Mouse (Mus musculus) liver, embryonic 14.5 days (tissue): Measurements from ENCODE around the gene Kirrel3. TPM values are rescaled to one million over a fixed set of nuclear protein-coding genes. Genes with fewer than 3 reads are reported as not detected.

ENCODE experiments used
- ATAC-seq: fragments of 200-750 bp; cut with Nextera tagmentation; 2 replicates; pipeline ENCODE4 v1.8.0; 2017; ENCODE audit warnings: moderate number of reproducible peaks, mild to moderate bottlenecking, moderate library complexity; ENCODE audit not compliant: insufficient read depth
- DNase-seq, 3 experiments: peaks; one replicate each; pipeline ENCODE4 v3.0.0-alpha.2; 2012 to 2013; ENCODE audit warnings: low read depth in 3 of 3, low spot score in 3 of 3
- H3K27ac ChIP-seq: fragments of 300-500 bp; sonication (generic); 2 replicates; pipeline ENCODE4 v1.5.1; 2014; ENCODE audit warnings: moderate library complexity, mild to moderate bottlenecking, control low read depth, inconsistent platforms
- H3K27me3 ChIP-seq: fragments of 300-500 bp; sonication (generic); 2 replicates; pipeline ENCODE4 v1.6.1; 2014; ENCODE audit warnings: mild to moderate bottlenecking, low read length, moderate library complexity; ENCODE audit not compliant: control insufficient read depth, insufficient read depth
- H3K36me3 ChIP-seq: fragments of 300-500 bp; sonication (generic); replicated peaks from 2 replicates; pipeline ENCODE4 v1.6.1; 2014; ENCODE audit warnings: low read depth; ENCODE audit not compliant: control insufficient read depth, insufficient read depth
- H3K4me1 ChIP-seq, 2 experiments: fragments of 200-500 bp in 1 of 2; fragments of 300-500 bp in 1 of 2; sonication (generic) in 1 of 2; replicated peaks; 2 replicates each; pipeline ENCODE4 v1.6.1; 2012 to 2014; ENCODE audit warnings: antibody characterized with exemption in 1 of 2, inconsistent platforms in 1 of 2, low read length in 1 of 2; ENCODE audit not compliant: control insufficient read depth in 2 of 2, insufficient read depth in 2 of 2
- H3K4me2 ChIP-seq: fragments of 300-500 bp; sonication (generic); 2 replicates; pipeline ENCODE4 v1.6.1; 2014; ENCODE audit warnings: low read depth, mild to moderate bottlenecking, control low read depth, moderate library complexity
- H3K4me3 ChIP-seq, 2 experiments: fragments of 200-500 bp in 1 of 2; fragments of 300-500 bp in 1 of 2; sonication (generic) in 1 of 2; 2 replicates each; pipeline ENCODE4 v1.5.1; 2012 to 2014; ENCODE audit warnings: low read depth in 2 of 2, low read length in 2 of 2, mild to moderate bottlenecking in 2 of 2, control low read depth in 1 of 2, inconsistent platforms in 1 of 2, moderate library complexity in 1 of 2; ENCODE audit not compliant: insufficient read depth in 1 of 2
- H3K9ac ChIP-seq: fragments of 300-500 bp; sonication (generic); replicated peaks from 2 replicates; pipeline ENCODE4 v1.6.1; 2014; ENCODE audit warnings: mild to moderate bottlenecking, control low read depth, moderate library complexity
- H3K9me3 ChIP-seq: fragments of 300-500 bp; sonication (generic); 2 replicates; pipeline ENCODE4 v1.6.1; 2016; ENCODE audit warnings: low read length, mixed read lengths; ENCODE audit not compliant: control insufficient read depth
- CTCF ChIP-seq: IDR thresholded peaks from 2 replicates; pipeline ENCODE4 v1.5.1; 2016; ENCODE audit warnings: antibody characterized with exemption, low read depth, control low read depth
- EP300 ChIP-seq: IDR thresholded peaks from 2 replicates; pipeline ENCODE4 v1.6.1; 2016; ENCODE audit warnings: antibody characterized with exemption, low read depth
- WGBS: fragments of 180-500 bp; shearing (Covaris S2); extraction: QIAGEN DNeasy Blood & Tissue Kit; methylation state at CpG from one replicate; pipeline ENCODE4 v1.1.7; 2014; ENCODE audit not compliant: insufficient replicate concordance; 5-methylcytosine and 5-hydroxymethylcytosine counted together
- polyA plus RNA-seq, 2 experiments: library from polyadenylated mRNA; depleted of rRNA in 1 of 2; stranded (reverse) in 1 of 2; unstranded in 1 of 2; fragments of >200 nt; fragmentation: Nextera tagmentation in 1 of 2; extraction: Ambion mirVana in 1 of 2; gene quantifications; 2 replicates each; pipeline versions ENCODE4 v1.2.1 to v1.2.3; 2012 to 2014

Gene Kirrel3
- polyA plus RNA-seq, 2 experiments = 0.08 TPM; not detected in 1

DNA sequence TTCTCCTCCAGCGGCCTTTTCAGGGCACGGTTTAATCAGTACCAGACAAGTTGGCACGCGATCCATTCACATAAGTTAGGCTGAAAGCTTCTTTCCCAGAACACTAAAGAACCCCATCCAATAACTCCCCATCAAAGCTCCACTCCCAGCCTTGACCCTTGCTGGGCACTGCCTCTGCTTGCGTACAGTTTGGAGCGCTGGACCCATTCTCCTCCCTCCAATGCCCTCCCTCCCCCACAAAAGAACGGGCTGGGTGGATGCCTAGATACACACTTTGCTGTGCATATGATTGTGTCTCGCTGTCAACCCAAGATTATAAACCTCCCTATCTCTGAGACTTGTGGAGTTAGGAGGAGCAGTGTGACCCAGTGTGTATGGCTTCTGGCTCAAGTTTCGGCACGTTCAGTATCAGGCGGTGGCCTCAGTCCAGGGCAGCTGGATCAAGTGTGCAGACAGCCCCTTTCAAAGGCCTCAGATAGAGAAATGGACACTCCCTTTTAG is 559.4 kb downstream of the Kirrel3 start:
- Histone ChIP-seq H3K9me3 (no peaks in the 10 kb centered on the region), H3K27me3 (no peaks in the 10 kb centered on the region), H3K4me3 (no peak overlapping the region), H3K27ac (no peak overlapping the region), H3K36me3 (peaks cover 26% of the 10 kb centered on the region), H3K9ac (no peak overlapping the region), H3K4me2 (no peak overlapping the region), H3K4me1 (peaks cover 0 to 4% of the 10 kb centered on the region in 2 experiments; a peak in 3 of 4 replicates)
- TF ChIP-seq EP300 (no peak), CTCF (no peak)
- WGBS = 78% methylated on average over 11 of the region's 11 CpGs
- DNase-seq = no peak
- 0 out of 2 replicates have a peak, but pooled peaks have one; percentile 22 for ATAC-seq

DNA sequence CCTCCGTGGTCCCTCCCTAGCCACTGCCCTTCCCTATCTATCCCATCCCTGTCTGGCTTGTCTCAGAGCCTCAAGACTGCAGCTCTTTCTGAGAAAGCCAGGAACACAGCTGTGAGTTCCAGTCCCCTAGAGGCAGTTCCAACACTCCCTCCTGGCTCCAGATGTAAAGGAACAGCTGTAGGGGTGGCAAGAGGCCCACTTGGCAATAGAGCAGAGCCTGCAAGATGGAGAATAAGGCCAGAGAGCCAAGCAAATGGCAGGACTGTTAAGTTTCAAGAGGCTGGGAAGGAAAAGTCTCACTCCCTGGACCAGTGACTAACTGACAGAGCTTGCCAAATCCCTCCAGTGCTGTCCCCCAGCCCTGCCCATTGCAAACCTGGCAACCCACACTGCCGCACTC is 560.1 kb downstream of the Kirrel3 start:
- H3K9me3 ChIP-seq = no peaks in the 10 kb centered on the region
- no peak for DNase-seq
- 78% methylated on average over 2 of the region's 2 CpGs for WGBS
- H3K4me1 ChIP-seq = peaks cover 0 to 2% of the 10 kb centered on the region in 2 experiments; a peak in 2 of 4 replicates
- H3K4me3 ChIP-seq = no peak overlapping the region
- H3K9ac ChIP-seq = no peak overlapping the region
- H3K4me2 ChIP-seq = no peak overlapping the region
- H3K27ac ChIP-seq = no peak overlapping the region
- no peak for ATAC-seq
- no peaks in the 10 kb centered on the region for H3K27me3 ChIP-seq
- peaks cover 31% of the 10 kb centered on the region for H3K36me3 ChIP-seq
- no peak for TF ChIP-seq EP300
- no peak for TF ChIP-seq CTCF

DNA sequence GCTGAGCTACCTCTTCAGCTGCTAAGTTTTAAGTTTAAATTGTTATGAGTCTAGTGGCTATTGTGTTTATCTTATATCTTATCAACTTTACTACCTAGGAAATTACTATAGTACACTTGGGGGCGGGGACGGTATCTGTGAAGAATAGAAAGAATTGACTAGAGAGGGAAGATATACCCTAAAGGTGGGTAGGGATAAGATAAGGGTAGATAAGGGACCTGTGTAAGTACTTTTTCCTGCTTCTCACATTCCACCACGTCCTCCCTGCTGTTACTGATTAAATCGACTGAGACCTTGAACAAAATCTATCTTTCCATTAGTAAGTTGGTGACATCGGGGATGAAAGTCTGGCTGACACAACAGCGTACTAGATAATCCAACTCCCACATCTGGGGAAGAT is 562.8 kb downstream of the Kirrel3 start:
- H3K4me3 ChIP-seq = no peak overlapping the region
- ATAC-seq (no peak), DNase-seq (no peak)
- no peak overlapping the region for H3K4me2 ChIP-seq
- H3K9me3 ChIP-seq = no peaks in the 10 kb centered on the region
- WGBS = 67% methylated on average over 6 of the region's 6 CpGs
- H3K36me3 ChIP-seq = peaks cover 39% of the 10 kb centered on the region
- no peak overlapping the region for H3K27ac ChIP-seq
- no peak overlapping the region for H3K9ac ChIP-seq
- H3K4me1 ChIP-seq = peaks cover 0 to 2% of the 10 kb centered on the region in 2 experiments; a peak in 2 of 4 replicates
- H3K27me3 ChIP-seq = no peaks in the 10 kb centered on the region
- TF ChIP-seq EP300 (no peak), CTCF (no peak)

- no peak for ATAC-seq
These were observed 564.3 kb downstream of the Kirrel3 start for GRCm38 (mm10) chr9:35049891-35050527.

DNA sequence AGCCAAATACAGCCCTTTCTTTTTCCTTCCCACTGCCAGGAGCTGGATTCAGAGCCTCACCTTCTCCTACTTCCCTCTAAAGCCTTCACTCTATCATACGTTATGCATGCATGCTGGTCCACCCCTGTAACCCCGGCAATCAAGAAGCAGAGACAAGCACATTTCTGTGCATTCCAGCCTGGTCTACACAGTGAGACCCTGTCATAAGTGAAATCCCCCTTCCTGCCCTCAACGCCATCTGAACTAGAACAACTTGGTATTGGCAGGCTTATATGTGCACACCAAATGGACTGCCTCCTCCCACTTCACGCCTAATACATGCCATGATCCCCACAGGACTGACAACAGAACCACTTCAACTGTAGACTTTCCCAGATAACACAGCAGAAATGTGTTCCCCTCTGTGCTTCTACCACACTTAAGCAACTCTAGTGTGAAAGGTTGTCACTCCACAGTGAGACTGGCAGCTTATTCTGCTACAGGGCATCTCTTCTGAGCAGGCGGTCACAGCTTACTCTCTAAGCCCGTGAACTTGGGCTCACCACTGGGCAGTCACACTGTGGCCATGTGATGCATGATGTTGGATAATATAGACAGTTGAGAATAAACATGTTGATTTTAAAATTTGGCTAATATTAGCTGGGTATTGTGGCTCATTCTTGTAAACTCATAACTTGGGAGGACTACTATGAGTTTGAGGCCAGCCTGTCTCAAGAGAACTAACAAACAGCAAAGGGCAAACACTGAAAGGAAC is 565.2 kb downstream of the Kirrel3 start:
- 84% methylated on average over 6 of the region's 6 CpGs for WGBS
- H3K27me3 ChIP-seq = no peaks in the 10 kb centered on the region
- H3K9me3 ChIP-seq = no peaks in the 10 kb centered on the region
- ATAC-seq (no peak), DNase-seq (no peak)
- no peak overlapping the region for H3K4me3 ChIP-seq
- no peak overlapping the region for H3K9ac ChIP-seq
- H3K27ac ChIP-seq = no peak overlapping the region
- peaks cover 0 to 2% of the 10 kb centered on the region in 2 experiments; a peak in 2 of 4 replicates for H3K4me1 ChIP-seq
- TF ChIP-seq CTCF = no peak
- no peak for TF ChIP-seq EP300
- no peak overlapping the region for H3K4me2 ChIP-seq
- peaks cover 51% of the 10 kb centered on the region for H3K36me3 ChIP-seq

More at GRCm38 (mm10) chr9:35049891-35050527, 564.3 kb downstream of the Kirrel3 start:
- Histone ChIP-seq H3K4me1 (peaks cover 0 to 2% of the 10 kb centered on the region in 2 experiments; a peak in 2 of 4 replicates), H3K27me3 (no peaks in the 10 kb centered on the region), H3K36me3 (peaks cover 51% of the 10 kb centered on the region), H3K27ac (no peak overlapping the region), H3K9ac (no peak overlapping the region), H3K4me3 (no peak overlapping the region), H3K4me2 (no peak overlapping the region), H3K9me3 (no peaks in the 10 kb centered on the region)
- no peak for DNase-seq
- TF ChIP-seq EP300 (no peak), CTCF (no peak)
- WGBS = 83% methylated on average over 3 of the region's 3 CpGs
